Mouse (Mus musculus): ENCODE results near the gene Supt4a. TPM values are rescaled to one million over a fixed set of nuclear protein-coding genes. Genes with fewer than 3 reads are reported as not detected.

Supt4a gene
- total RNA-seq, 4 experiments from 2014 or later, result 37.1 to 52.2 (median 38.0) TPM

- no peak for DNase-seq (ENCODE audit: low spot score)
Observed at GRCm38 (mm10) chr11:87763988-87764876, 26.9 kb downstream of the Supt4a start.

- DNase-seq (ENCODE audit: low spot score), result no peak
Observed at GRCm38 (mm10) chr11:87768745-87769144, 31.4 kb downstream of the Supt4a start.

GRCm38 (mm10) chr11:87770989-87771388 lies 33.6 kb downstream of the Supt4a start:
- DNase-seq (ENCODE audit: low spot score), result peak; percentile 63

GRCm38 (mm10) chr11:87772354-87772753 lies 35.0 kb downstream of the Supt4a start:
- DNase-seq (ENCODE audit: low spot score), result no peak

- DNase-seq (ENCODE audit: low spot score), result no peak
Observed at GRCm38 (mm10) chr11:87778100-87778765, 40.9 kb downstream of the Supt4a start.

- DNase-seq (ENCODE audit: low spot score), result no peak
Observed at GRCm38 (mm10) chr11:87778915-87779314, 41.6 kb downstream of the Supt4a start.

GRCm38 (mm10) chr11:87779392-87779791 lies 42.0 kb downstream of the Supt4a start:
- no peak for DNase-seq (ENCODE audit: low spot score)

- no peak for DNase-seq (ENCODE audit: low spot score)
Observed at GRCm38 (mm10) chr11:87780130-87780529, 42.8 kb downstream of the Supt4a start.

GRCm38 (mm10) chr11:87790088-87790487 lies 52.7 kb downstream of the Supt4a start:
- no peak for DNase-seq (ENCODE audit: low spot score)

Small RNA genes within 50 kb of the gene (microRNA-seq; reads per million reads assigned to microRNA genes)
- gene Mir142, result not detected
- not detected for gene Mir142b

Other genes with a start within 250 kb of the Supt4a start
- not detected for gene Gm11492, start 170.9 kb upstream of the Supt4a start, total RNA-seq (2022)
- 10 to 100 TPM; 36.5 to 54.5 (median 37.7) TPM for gene Sept4, start 168.6 kb upstream of the Supt4a start, total RNA-seq (2022)
- gene Mtmr4, start 145.4 kb upstream of the Supt4a start, total RNA-seq (2022), result 10 to 100 TPM; 20.6 to 25.1 (median 23.0) TPM
- gene Hsf5, start 120.4 kb upstream of the Supt4a start, total RNA-seq (2022), result under 1 TPM in 2 of 4 experiments, not detected in 2; 0.05 to 0.06 TPM
- gene Rnf43, start 74.8 kb upstream of the Supt4a start, total RNA-seq (2022), result under 1 TPM; 0.34 to 0.91 (median 0.46) TPM
- under 1 TPM in 3 of 4 experiments, not detected in 1; 0.14 to 0.25 (median 0.22) TPM for gene Tspoap1, start 23.0 kb downstream of the Supt4a start, total RNA-seq (2022)
- gene Mpo, start 56.0 kb downstream of the Supt4a start, total RNA-seq (2022), result under 1 TPM in 1 of 4 experiments, not detected in 3; 0.89 TPM
- not detected for gene Lpo, start 90.7 kb downstream of the Supt4a start, total RNA-seq (2022)
- 1 to 10 TPM; 2.2 to 4.0 (median 3.4) TPM for gene Mks1, start 115.7 kb downstream of the Supt4a start, total RNA-seq (2022)
- gene Epx, start 138.0 kb downstream of the Supt4a start, total RNA-seq (2022), result not detected
- gene Olfr462, start 154.7 kb downstream of the Supt4a start, total RNA-seq (2022), result not detected
- not detected for gene Olfr463, start 159.8 kb downstream of the Supt4a start, total RNA-seq (2022)
- gene Olfr464, start 183.4 kb downstream of the Supt4a start, total RNA-seq (2022), result not detected
- 100 to 1,000 TPM; 414 to 471 (median 442) TPM for gene Dynll2, start 250.0 kb downstream of the Supt4a start, total RNA-seq (2022)